Mouse (Mus musculus) kidney, embryonic 15.5 days (tissue): ENCODE measurements around the gene Pxylp1. TPM values are rescaled to one million over a fixed set of nuclear protein-coding genes. Genes with fewer than 3 reads are reported as not detected.

Experiments
- ATAC-seq: fragments of 200-750 bp; cut with Nextera tagmentation; replicated peaks from 2 replicates; pipeline ENCODE4 v1.8.0; 2017; ENCODE audit warnings: moderate TSS enrichment; ENCODE audit not compliant: low FRiP score
- H3K27ac ChIP-seq: fragments of 300-500 bp; sonication (generic); 2 replicates; pipeline ENCODE4 v1.5.1; 2015; ENCODE audit warnings: mild to moderate bottlenecking, inconsistent platforms
- H3K27me3 ChIP-seq: fragments of 300-500 bp; sonication (generic); 2 replicates; pipeline ENCODE4 v1.6.1; 2015; ENCODE audit warnings: inconsistent platforms
- H3K36me3 ChIP-seq: fragments of 300-500 bp; sonication (generic); 2 replicates; pipeline ENCODE4 v1.6.1; 2015; ENCODE audit warnings: inconsistent platforms
- H3K4me1 ChIP-seq: fragments of 300-500 bp; sonication (generic); 2 replicates; pipeline ENCODE4 v1.6.1; 2015; ENCODE audit warnings: inconsistent platforms
- H3K4me2 ChIP-seq: fragments of 300-500 bp; sonication (generic); 2 replicates; pipeline ENCODE4 v1.6.1; 2015; ENCODE audit warnings: moderate library complexity, mild to moderate bottlenecking, inconsistent platforms
- H3K4me3 ChIP-seq: fragments of 300-500 bp; sonication (generic); replicated peaks from 2 replicates; pipeline ENCODE4 v1.5.1; 2015; ENCODE audit warnings: mild to moderate bottlenecking, inconsistent platforms
- H3K9ac ChIP-seq: fragments of 300-500 bp; sonication (generic); 2 replicates; pipeline ENCODE4 v1.6.1; 2015; ENCODE audit warnings: mild to moderate bottlenecking, inconsistent platforms
- H3K9me3 ChIP-seq: fragments of 300-500 bp; sonication (generic); replicated peaks from 2 replicates; pipeline ENCODE4 v1.6.1; 2016; ENCODE audit warnings: inconsistent platforms
- WGBS: fragments of 180-500 bp; shearing (Covaris S2); methylation state at CpG from one replicate; pipeline ENCODE4 v1.1.7; 2015; ENCODE audit warnings: mixed read lengths; 5-methylcytosine and 5-hydroxymethylcytosine counted together
- polyA plus RNA-seq: library from polyadenylated mRNA; unstranded; fragments of >200 nt; fragmentation: Nextera tagmentation; extraction: Ambion mirVana; gene quantifications from 2 replicates; pipeline ENCODE4 v1.2.1, GENCODE M21; 2015

The Pxylp1 gene
- polyA plus RNA-seq, 1 experiment from 2014 or later, result 17.0 TPM

- no peaks in the 10 kb centered on the region for H3K27me3 ChIP-seq
- no peak for ATAC-seq
- H3K27ac ChIP-seq, result no peak overlapping the region
- WGBS, result 78% methylated on average over 7 of the region's 7 CpGs
- H3K36me3 ChIP-seq, result no peaks in the 10 kb centered on the region
- no peak overlapping the region for H3K4me3 ChIP-seq
- no peaks in the 10 kb centered on the region for H3K4me1 ChIP-seq
- H3K9ac ChIP-seq, result no peak overlapping the region
- no peaks in the 10 kb centered on the region for H3K9me3 ChIP-seq
- H3K4me2 ChIP-seq, result no peak overlapping the region
These were observed 40.8 kb downstream of the Pxylp1 start for GRCm38 (mm10) chr9:96851634-96852033.

GRCm38 (mm10) chr9:96851036-96851435 lies 41.4 kb downstream of the Pxylp1 start:
- no peaks in the 10 kb centered on the region for H3K27me3 ChIP-seq
- no peaks in the 10 kb centered on the region for H3K36me3 ChIP-seq
- no peak for ATAC-seq
- WGBS, result 70% methylated on average over 7 of the region's 7 CpGs
- H3K9ac ChIP-seq, result no peak overlapping the region
- H3K4me3 ChIP-seq, result no peak overlapping the region
- no peaks in the 10 kb centered on the region for H3K9me3 ChIP-seq
- no peaks in the 10 kb centered on the region for H3K4me1 ChIP-seq
- no peak overlapping the region for H3K4me2 ChIP-seq
- H3K27ac ChIP-seq, result no peak overlapping the region

- Histone ChIP-seq H3K27ac (no peak overlapping the region), H3K9me3 (no peaks in the 10 kb centered on the region), H3K9ac (no peak overlapping the region), H3K4me3 (no peak overlapping the region), H3K4me1 (no peaks in the 10 kb centered on the region), H3K36me3 (no peaks in the 10 kb centered on the region), H3K27me3 (no peaks in the 10 kb centered on the region), H3K4me2 (no peak overlapping the region)
- no peak for ATAC-seq
- 56% methylated on average over 5 of the region's 5 CpGs for WGBS
These were observed 43.5 kb downstream of the Pxylp1 start for GRCm38 (mm10) chr9:96849012-96849411.

DNA sequence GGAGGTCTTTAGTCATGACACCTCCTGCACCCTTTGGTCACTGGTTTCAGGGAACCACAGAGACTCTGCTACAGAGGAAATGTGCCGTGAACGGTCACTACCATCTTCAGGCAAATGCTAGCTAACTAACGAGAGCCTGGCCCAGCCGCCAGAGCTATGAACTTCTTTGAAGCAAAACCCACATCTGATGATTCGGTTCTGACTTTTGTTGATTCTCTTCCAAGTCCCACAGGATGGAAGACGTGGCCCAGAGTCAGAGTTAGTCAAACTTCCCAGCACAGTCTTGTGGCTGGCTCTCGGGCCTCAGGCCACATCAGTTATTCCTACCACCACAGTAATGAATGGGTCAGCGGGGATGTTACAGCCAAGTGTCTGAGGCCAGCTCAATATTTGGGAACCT lies 46.1 kb downstream of the Pxylp1 start:
- no peaks in the 10 kb centered on the region for H3K4me1 ChIP-seq
- 89% methylated on average over 8 of the region's 8 CpGs for WGBS
- H3K36me3 ChIP-seq, result no peaks in the 10 kb centered on the region
- no peak overlapping the region for H3K4me3 ChIP-seq
- no peak overlapping the region for H3K9ac ChIP-seq
- H3K4me2 ChIP-seq, result no peak overlapping the region
- no peaks in the 10 kb centered on the region for H3K27me3 ChIP-seq
- no peak overlapping the region for H3K27ac ChIP-seq
- ATAC-seq, result no peak
- no peaks in the 10 kb centered on the region for H3K9me3 ChIP-seq

DNA sequence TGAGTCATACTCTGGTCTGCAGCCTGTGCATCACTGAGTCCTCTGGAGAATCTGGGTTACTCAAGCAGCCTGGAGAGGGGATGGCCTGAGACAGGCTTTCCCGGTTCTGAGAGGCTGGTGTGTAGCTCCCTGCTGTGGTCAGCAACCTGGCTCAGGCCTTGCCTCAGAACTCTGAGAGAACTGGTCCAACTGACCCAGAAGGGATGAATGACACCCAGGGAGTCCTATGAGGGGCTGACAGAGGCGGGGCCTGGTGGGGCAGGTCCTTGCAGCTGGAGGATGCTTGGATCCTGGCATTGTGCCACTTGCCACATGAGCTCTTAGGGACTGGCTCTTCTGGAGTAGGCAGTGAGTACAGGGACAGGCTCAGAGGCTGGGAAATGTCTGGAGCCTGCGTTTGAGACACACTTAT lies 47.7 kb downstream of the Pxylp1 start:
- peak; percentile 65; the same call in 1 of the 2 replicates for ATAC-seq
- H3K4me1 ChIP-seq, result no peaks in the 10 kb centered on the region
- no peaks in the 10 kb centered on the region for H3K9me3 ChIP-seq
- no peak overlapping the region for H3K27ac ChIP-seq
- H3K27me3 ChIP-seq, result no peaks in the 10 kb centered on the region
- no peak overlapping the region for H3K9ac ChIP-seq
- H3K36me3 ChIP-seq, result no peaks in the 10 kb centered on the region
- 67% methylated on average over 3 of the region's 3 CpGs for WGBS
- H3K4me3 ChIP-seq, result no peak overlapping the region
- no peak overlapping the region for H3K4me2 ChIP-seq

- H3K27ac ChIP-seq, result no peak overlapping the region
- no peaks in the 10 kb centered on the region for H3K9me3 ChIP-seq
- ATAC-seq, result no peak
- H3K27me3 ChIP-seq, result no peaks in the 10 kb centered on the region
- H3K4me3 ChIP-seq, result no peak overlapping the region
- H3K36me3 ChIP-seq, result 0 out of 2 replicates have a peak, but pooled peaks cover 3% of the 10 kb centered on the region
- peaks cover 4% of the 10 kb centered on the region; the same call in 1 of the 2 replicates for H3K4me1 ChIP-seq
- no peak overlapping the region for H3K9ac ChIP-seq
- H3K4me2 ChIP-seq, result no peak overlapping the region
- WGBS, result 90% methylated on average over 5 of the region's 5 CpGs
These were observed 53.1 kb downstream of the Pxylp1 start for GRCm38 (mm10) chr9:96839376-96839775.

GRCm38 (mm10) chr9:96838864-96839263 lies 53.6 kb downstream of the Pxylp1 start:
- Histone ChIP-seq H3K27me3 (no peaks in the 10 kb centered on the region), H3K27ac (no peak overlapping the region), H3K36me3 (0 out of 2 replicates have a peak, but pooled peaks cover 3% of the 10 kb centered on the region), H3K9me3 (no peaks in the 10 kb centered on the region), H3K4me2 (peak overlapping the region; percentile 29), H3K4me1 (peaks cover 4% of the 10 kb centered on the region; the same call in 1 of the 2 replicates), H3K4me3 (no peak overlapping the region), H3K9ac (no peak overlapping the region)
- ATAC-seq, result peak; percentile 65; the same call in 1 of the 2 replicates
- 35% methylated on average over 10 of the region's 10 CpGs for WGBS

- WGBS, result 60% methylated on average over 20 of the region's 20 CpGs
- H3K27ac ChIP-seq, result no peak overlapping the region
- no peaks in the 10 kb centered on the region for H3K9me3 ChIP-seq
- no peak overlapping the region for H3K9ac ChIP-seq
- peaks cover 4% of the 10 kb centered on the region; the same call in 1 of the 2 replicates for H3K4me1 ChIP-seq
- H3K4me3 ChIP-seq, result no peak overlapping the region
- ATAC-seq, result no peak
- no peaks in the 10 kb centered on the region for H3K27me3 ChIP-seq
- H3K4me2 ChIP-seq, result no peak overlapping the region
- H3K36me3 ChIP-seq, result 0 out of 2 replicates have a peak, but pooled peaks cover 3% of the 10 kb centered on the region
These were observed 54.6 kb downstream of the Pxylp1 start for GRCm38 (mm10) chr9:96837781-96838420.

- Histone ChIP-seq H3K9ac (no peak overlapping the region), H3K9me3 (no peaks in the 10 kb centered on the region), H3K4me3 (no peak overlapping the region), H3K4me1 (peaks cover 4% of the 10 kb centered on the region; the same call in 1 of the 2 replicates), H3K36me3 (0 out of 2 replicates have a peak, but pooled peaks cover 3% of the 10 kb centered on the region), H3K27me3 (no peaks in the 10 kb centered on the region), H3K27ac (no peak overlapping the region), H3K4me2 (no peak overlapping the region)
- ATAC-seq, result no peak
- WGBS, result 37% methylated on average over 8 of the region's 8 CpGs
These were observed 55.5 kb downstream of the Pxylp1 start for GRCm38 (mm10) chr9:96836984-96837383.

DNA sequence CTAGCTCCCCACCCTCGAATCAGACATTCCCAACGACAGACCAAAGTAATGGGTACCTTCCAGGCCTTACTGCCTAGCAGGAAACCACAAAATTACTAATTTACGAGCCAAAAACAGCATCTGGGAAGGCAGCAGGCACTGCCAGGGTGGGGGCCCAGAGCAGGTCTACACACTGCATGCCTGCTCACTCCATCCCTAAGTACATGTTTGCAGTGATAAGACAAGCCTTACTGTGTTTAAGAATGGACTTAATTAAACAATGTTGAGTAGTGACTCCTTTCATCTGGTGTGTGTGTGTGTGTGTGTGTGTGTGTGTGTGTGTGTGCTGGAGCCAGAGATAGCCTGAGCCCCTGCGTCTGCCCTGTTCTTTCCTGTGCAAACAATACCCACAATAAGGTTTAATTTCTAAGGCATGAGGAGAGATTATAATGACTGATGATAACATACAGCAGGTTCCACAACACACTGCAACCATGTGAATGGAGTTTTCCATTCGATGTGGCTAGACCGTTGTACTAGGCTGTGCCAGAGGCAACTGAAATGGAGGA lies 57.0 kb downstream of the Pxylp1 start:
- Histone ChIP-seq H3K9ac (no peak overlapping the region), H3K36me3 (0 out of 2 replicates have a peak, but pooled peaks cover 3% of the 10 kb centered on the region), H3K4me2 (no peak overlapping the region), H3K27me3 (no peaks in the 10 kb centered on the region), H3K4me1 (peaks cover 4% of the 10 kb centered on the region; the same call in 1 of the 2 replicates), H3K27ac (no peak overlapping the region), H3K4me3 (no peak overlapping the region), H3K9me3 (no peaks in the 10 kb centered on the region)
- ATAC-seq, result no peak
- 85% methylated on average over 6 of the region's 6 CpGs for WGBS

DNA sequence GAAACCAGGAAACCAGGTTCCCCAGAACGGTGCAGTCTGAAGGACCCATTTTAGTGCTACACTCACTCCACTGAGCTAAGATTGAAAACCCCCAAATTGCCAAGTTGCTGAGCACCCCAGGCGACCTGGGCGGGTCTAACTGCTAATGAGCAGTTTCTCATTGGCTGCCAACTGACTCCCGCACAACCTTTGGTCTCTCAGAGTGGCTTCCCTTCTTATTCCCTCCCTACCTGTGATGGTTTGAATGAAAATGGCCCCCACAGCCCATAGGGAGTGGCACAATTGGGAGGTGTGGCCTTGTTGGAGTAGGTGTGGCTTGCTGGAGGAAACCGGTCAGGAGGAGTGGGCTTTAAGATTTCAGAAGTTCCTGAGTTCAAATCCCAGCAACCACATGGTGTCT lies 58.9 kb downstream of the Pxylp1 start:
- no peak overlapping the region for H3K9ac ChIP-seq
- no peak for ATAC-seq
- no peak overlapping the region for H3K27ac ChIP-seq
- no peaks in the 10 kb centered on the region for H3K27me3 ChIP-seq
- WGBS, result 72% methylated on average over 5 of the region's 5 CpGs
- no peak overlapping the region for H3K4me2 ChIP-seq
- peaks cover 1% of the 10 kb centered on the region; the same call in 1 of the 2 replicates for H3K4me1 ChIP-seq
- H3K36me3 ChIP-seq, result 0 out of 2 replicates have a peak, but pooled peaks cover 3% of the 10 kb centered on the region
- H3K4me3 ChIP-seq, result no peak overlapping the region
- no peaks in the 10 kb centered on the region for H3K9me3 ChIP-seq

- Histone ChIP-seq H3K4me2 (no peak overlapping the region), H3K27ac (no peak overlapping the region), H3K4me3 (no peak overlapping the region), H3K4me1 (no peaks in the 10 kb centered on the region), H3K9me3 (no peaks in the 10 kb centered on the region), H3K9ac (no peak overlapping the region), H3K36me3 (0 out of 2 replicates have a peak, but pooled peaks cover 3% of the 10 kb centered on the region), H3K27me3 (no peaks in the 10 kb centered on the region)
- 61% methylated on average over 4 of the region's 4 CpGs for WGBS
- ATAC-seq, result no peak
These were observed 60.0 kb downstream of the Pxylp1 start for GRCm38 (mm10) chr9:96832516-96832915.
